Mouse (Mus musculus) embryonic facial prominence, embryonic 10.5 days (tissue): ENCODE results near the gene Ripk1. TPM values are rescaled to one million over a fixed set of nuclear protein-coding genes. Genes with fewer than 3 reads are reported as not detected.
A peak's percentile ranks its signal among the peaks of the same experiment; 100 is the strongest.
"Not testable (repeated sequence)": the region's sequence is repeated elsewhere in the genome, so short reads cannot be mapped to it uniquely, and the experiment has no call there.

Experiments
- DNase-seq: peaks from one replicate; pipeline ENCODE4 v3.0.0-alpha.2; 2017; ENCODE audit warnings: low spot score
- H3K27ac ChIP-seq: fragments of 300-500 bp; sonication (generic); replicated peaks from 2 replicates; pipeline ENCODE4 v1.5.1; 2016; ENCODE audit warnings: mild to moderate bottlenecking
- H3K27me3 ChIP-seq: fragments of 300-500 bp; sonication (generic); replicated peaks from 2 replicates; pipeline ENCODE4 v1.6.1; 2016; ENCODE audit warnings: low read depth, mild to moderate bottlenecking; ENCODE audit not compliant: poor library complexity, severe bottlenecking
- H3K36me3 ChIP-seq: fragments of 300-500 bp; sonication (generic); replicated peaks from 2 replicates; pipeline ENCODE4 v1.6.1; 2016; ENCODE audit warnings: mild to moderate bottlenecking, moderate library complexity
- H3K4me1 ChIP-seq: fragments of 300-500 bp; sonication (generic); 2 replicates; pipeline ENCODE4 v1.6.1; 2016
- H3K4me3 ChIP-seq: fragments of 300-500 bp; sonication (generic); 2 replicates; pipeline ENCODE4 v1.5.1; 2016; ENCODE audit warnings: mild to moderate bottlenecking, moderate library complexity
- H3K9me3 ChIP-seq: fragments of 300-500 bp; sonication (generic); 2 replicates; pipeline ENCODE4 v1.6.1; 2016; ENCODE audit warnings: mild to moderate bottlenecking
- WGBS: fragments of 180-500 bp; shearing (Covaris S2); methylation state at CpG from one replicate; pipeline ENCODE4 v1.1.7; 2016; 5-methylcytosine and 5-hydroxymethylcytosine counted together
- polyA plus RNA-seq: library from polyadenylated mRNA; unstranded; fragments of >200 nt; fragmentation: Nextera tagmentation; extraction: Ambion mirVana; gene quantifications from 2 replicates; pipeline ENCODE4 v1.2.1, GENCODE M21; 2016

The Ripk1 gene
- polyA plus RNA-seq, 1 experiment from 2014 or later = 8.6 TPM

DNA sequence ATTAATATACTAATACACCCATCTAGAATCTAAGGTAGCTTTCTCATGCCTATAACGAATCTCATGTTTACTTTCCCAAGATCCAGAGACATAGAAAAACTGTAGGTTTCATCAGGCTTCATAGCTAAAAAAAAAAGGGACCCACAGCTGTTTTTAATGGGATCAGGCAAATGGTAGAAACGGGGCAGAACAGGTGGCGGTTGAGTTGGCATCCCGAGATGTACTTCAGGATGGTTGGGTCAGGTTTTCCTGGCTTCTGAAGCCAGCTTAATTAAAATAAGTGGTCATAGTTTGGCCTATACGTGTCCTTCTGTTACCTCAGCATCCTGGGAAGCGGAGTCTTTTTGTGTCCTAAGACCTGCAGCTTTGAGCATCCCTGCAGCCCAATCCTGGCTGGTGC lies 69.7 kb downstream of the Ripk1 start:
- DNase-seq = no peak
- 89% methylated on average over 6 of the region's 6 CpGs for WGBS

DNA sequence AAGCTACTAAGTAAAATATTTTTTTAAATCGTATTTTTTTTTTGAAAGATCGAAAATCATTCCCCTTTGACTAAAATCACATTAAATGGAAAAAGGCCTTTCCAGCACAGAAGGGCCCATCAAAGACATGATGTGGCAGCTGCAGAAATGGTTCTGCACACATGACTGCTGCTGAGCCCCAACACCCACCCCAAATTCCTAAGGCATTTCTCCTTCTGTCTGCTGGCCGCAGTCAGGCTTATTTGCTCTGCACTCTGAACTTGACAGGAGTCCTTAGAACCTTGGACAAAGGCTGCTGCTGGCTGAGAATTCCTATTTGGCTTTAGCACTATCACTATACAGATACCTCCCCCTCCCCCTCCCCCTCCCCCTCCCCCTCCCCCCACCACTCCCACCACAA lies 70.7 kb downstream of the Ripk1 start:
- Histone ChIP-seq H3K9me3 (no peaks in the 10 kb centered on the region), H3K36me3 (peaks cover 12% of the 10 kb centered on the region), H3K4me3 (no peak overlapping the region), H3K27me3 (no peaks in the 10 kb centered on the region), H3K4me1 (peaks cover 50% of the 10 kb centered on the region), H3K27ac (no peak overlapping the region)
- 79% methylated on average over 3 of the region's 3 CpGs for WGBS
- DNase-seq = no peak

More for the DNA sequence above, 69.7 kb downstream of the Ripk1 start:
- Histone ChIP-seq H3K9me3 (no peaks in the 10 kb centered on the region), H3K4me3 (no peak overlapping the region), H3K36me3 (peaks cover 12% of the 10 kb centered on the region), H3K4me1 (peaks cover 40% of the 10 kb centered on the region), H3K27ac (no peak overlapping the region), H3K27me3 (no peaks in the 10 kb centered on the region)

DNA sequence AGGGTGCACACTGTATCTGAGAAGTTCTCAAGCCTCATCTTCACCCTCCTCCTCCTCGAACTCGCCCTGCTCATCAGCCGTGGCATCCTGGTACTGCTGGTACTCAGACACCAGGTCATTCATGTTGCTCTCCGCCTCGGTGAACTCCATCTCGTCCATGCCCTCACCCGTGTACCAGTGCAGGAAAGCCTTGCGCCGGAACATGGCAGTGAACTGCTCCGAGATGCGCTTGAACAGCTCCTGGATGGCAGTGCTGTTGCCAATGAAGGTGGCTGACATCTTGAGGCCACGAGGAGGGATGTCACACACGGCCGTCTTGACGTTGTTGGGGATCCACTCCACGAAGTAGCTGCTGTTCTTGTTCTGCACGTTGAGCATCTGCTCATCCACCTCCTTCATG lies 72.3 kb downstream of the Ripk1 start:
- not testable (repeated sequence) for H3K9me3 ChIP-seq, H3K4me3 ChIP-seq, DNase-seq, H3K27ac ChIP-seq
- Histone ChIP-seq H3K4me1 (peaks cover 53% of the 10 kb centered on the region), H3K36me3 (peaks cover 12% of the 10 kb centered on the region), H3K27me3 (peaks cover 16% of the 10 kb centered on the region)
- 94% methylated on average over 14 of the region's 17 CpGs for WGBS

DNA sequence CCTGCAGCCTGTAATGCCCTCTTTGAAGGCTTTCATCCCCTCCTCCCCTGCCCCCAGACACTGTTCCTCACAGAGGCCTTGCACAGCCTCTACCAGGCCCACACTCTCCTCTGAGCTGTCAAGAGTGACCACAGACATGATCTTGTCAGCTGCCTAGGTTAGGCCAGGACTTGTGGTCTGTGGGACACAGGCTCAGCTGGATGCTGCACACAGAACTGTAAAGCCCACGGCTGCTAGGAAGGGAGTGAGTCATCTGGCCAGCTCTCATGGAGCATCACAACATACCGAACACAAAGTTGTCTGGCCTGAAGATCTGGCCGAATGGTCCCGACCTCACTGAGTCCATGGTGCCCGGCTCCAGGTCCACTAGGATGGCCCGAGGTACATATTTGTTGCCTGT lies 73.7 kb downstream of the Ripk1 start:
- Histone ChIP-seq H3K36me3 (peaks cover 12% of the 10 kb centered on the region), H3K27me3 (peaks cover 25% of the 10 kb centered on the region), H3K4me1 (peaks cover 38% of the 10 kb centered on the region)
- H3K4me3 ChIP-seq, H3K9me3 ChIP-seq, DNase-seq, H3K27ac ChIP-seq: not testable (repeated sequence)
- 85% methylated on average over 6 of the region's 6 CpGs for WGBS

DNA sequence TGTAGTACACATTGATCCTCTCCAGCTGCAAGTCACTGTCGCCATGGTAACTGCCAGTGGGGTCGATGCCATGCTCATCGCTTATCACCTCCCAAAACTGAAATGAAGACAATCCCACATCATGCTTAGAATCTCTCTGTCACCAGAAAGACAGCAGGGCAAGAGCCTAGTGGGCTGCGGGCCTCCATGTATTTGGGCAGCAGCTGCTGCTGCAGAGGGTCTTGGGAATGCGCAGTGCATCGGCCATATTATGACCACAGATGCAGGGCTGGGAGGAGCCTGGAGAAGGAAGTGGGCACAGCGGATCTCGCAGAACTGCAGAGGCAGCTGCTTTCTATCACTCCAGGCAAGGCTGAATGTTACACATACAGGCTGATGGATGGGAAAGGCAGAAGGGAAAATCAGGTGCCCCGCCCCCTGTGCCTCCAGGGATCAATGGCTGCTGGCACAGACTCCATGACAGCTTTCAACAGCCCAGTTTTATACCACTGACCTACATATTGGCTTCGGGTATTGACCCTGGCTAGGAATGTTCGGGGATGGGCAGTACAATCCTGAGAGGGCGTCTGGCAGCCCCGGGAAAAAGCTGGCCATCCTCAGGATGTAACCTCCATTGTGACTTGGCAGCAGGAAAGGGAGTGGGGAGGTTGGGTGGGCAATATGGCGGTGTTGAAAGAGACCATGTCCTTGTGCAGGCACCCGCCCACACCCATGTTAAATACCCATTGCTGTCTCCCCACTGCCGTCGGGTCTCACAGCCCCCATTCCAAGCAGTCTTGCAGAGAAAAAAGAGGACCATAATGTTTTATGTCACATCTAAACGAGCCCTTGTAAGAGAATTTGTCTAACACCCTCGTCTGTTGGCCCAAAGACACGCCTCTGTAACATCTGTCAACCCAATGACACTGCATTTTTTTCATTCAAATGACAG lies 74.7 kb downstream of the Ripk1 start:
- Histone ChIP-seq H3K36me3 (peaks cover 12% of the 10 kb centered on the region), H3K27me3 (peaks cover 25% of the 10 kb centered on the region), H3K4me3 (peak overlapping the region; percentile 74), H3K4me1 (peaks cover 32% of the 10 kb centered on the region), H3K27ac (0 out of 2 replicates have a peak overlapping the region, but pooled peaks have one; percentile 35), H3K9me3 (no peaks in the 10 kb centered on the region)
- DNase-seq = peak; percentile 31
- 71% methylated on average over 20 of the region's 20 CpGs for WGBS

DNA sequence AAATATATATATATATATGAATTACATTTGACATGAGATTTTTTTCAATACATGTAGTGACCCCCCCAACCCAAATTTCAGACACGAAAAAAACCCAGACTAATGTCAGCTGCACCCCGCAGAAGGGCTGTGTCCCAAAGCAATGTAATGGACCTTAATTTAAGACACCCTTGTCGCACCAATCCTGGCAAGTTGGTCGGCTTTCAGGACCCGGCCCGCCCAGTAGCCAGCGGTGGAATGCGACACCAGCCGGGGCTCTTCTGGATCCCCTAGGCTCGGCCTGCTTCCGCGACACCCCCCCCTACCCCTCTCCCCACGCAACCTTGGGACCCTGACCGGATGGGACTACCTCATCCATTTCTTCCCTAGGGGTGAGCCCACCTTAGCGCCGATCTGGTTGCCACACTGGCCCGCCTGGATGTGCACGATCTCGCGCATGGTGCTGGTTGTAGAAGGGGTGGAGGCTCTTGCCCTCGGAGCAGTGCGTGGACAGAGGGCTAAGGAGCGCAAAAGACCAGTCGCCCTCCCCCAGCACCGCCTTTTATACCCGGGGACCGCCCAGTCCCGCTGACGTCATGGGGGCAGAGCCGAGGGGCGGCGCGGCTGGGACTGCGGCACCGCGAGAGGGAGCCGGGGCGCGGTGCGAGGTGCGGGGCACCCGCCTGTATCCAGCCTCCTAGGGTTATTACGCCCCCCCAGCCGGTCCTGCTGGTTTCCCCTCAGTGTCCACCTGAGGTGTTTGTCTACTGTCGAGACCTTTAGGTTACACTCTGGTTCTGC lies 75.5 kb downstream of the Ripk1 start, which contains the start of gene Tubb2a:
Tubb2a (minus strand) TSS at position 516 of the 780 bp plus-strand sequence.
- Histone ChIP-seq H3K4me3 (peak within 1 kb of the TSS; percentile 74), H3K4me1 (peaks cover 32% of the 10 kb centered on the region), H3K9me3 (no peaks in the 10 kb centered on the region), H3K27me3 (peaks cover 25% of the 10 kb centered on the region), H3K36me3 (peaks cover 12% of the 10 kb centered on the region), H3K27ac (peak within 1 kb of the TSS; percentile 80)
- WGBS = 2% methylated on average over 45 of the region's 45 CpGs
- peak; percentile 91 for DNase-seq

DNA sequence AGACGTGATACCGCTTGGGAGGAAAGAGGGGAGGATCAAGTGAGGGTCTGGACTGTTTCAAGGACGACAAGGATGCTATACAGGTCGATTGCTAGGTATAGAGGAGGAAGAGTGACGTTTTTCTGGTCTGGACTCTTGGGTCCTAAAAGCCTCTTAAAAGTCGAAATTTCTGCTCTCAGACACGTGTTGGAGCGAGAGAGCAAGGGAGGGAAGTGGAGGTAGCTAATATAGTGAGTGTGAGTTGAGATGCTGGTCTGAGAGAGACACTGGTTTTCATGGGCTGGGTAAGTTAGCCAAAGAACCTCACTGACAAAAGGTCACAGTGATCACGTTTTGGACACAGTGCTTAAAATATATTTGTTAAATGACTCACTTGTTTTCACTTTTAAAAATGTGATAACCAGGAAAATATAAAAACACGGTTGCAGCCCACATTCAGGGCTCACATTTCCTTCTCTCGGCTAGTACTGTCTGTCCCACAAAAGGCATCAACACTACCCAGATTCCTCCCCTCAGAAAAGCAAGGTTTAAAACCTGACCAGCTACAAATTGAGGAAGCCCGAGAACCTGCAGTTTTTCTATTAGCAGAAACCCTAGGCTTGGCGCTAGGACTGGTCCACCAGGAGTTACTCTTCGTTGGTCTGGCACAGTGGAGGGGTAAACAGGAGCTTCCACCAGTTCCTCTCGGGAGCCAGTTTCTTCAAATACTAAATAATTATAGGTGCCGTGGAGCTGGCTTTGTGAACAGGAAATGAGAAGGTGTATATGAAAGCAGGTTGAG lies 76.5 kb downstream of the Ripk1 start:
- no peak for DNase-seq
- Histone ChIP-seq H3K36me3 (peaks cover 12% of the 10 kb centered on the region), H3K9me3 (no peaks in the 10 kb centered on the region), H3K27ac (peak overlapping the region; percentile 80), H3K4me1 (peaks cover 28% of the 10 kb centered on the region), H3K4me3 (peak overlapping the region; percentile 74), H3K27me3 (peaks cover 25% of the 10 kb centered on the region)
- WGBS = 40% methylated on average over 16 of the region's 16 CpGs

DNA sequence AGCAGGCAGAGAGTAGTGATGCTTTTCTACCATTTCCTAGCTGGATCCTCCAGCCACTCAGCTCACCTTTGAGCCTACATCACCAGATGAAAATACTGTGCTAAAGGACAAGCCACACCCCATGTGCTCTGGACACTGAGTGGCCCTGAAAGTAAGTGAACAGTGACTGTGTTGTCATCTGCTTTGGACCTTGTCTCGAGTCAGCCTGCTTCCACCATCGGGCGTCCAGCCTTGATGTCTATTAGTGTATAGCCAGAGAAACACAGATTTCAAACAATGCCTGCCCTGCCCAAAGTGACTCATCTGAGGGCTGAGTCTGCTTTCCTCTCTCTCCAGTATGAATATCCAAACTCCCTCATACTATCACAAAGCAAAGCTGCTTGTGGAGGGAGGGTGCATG lies 77.6 kb downstream of the Ripk1 start:
- WGBS = 93% methylated on average over 3 of the region's 3 CpGs
- Histone ChIP-seq H3K27me3 (peaks cover 25% of the 10 kb centered on the region), H3K4me3 (no peak overlapping the region), H3K27ac (no peak overlapping the region), H3K4me1 (peaks cover 28% of the 10 kb centered on the region), H3K36me3 (peaks cover 10% of the 10 kb centered on the region), H3K9me3 (no peaks in the 10 kb centered on the region)
- DNase-seq = no peak

DNA sequence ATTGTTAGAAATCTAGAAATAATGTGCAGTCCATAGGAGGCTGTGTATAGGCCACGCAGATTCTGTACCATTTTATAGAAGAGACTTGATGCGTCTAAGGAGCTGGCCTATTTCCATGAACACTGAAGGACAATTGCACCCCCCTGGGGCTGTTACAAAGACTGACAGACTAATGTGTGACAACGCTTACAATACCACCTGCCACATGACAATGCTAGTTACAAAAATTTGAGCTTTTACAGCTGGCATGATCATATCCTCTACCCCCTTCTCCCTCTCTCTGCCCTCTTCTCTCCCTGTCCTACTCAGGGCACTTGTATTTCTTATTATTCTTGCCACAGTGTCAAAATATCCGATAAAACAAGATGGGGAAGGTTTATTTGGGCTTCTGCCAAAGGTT lies 79.8 kb downstream of the Ripk1 start:
- DNase-seq = no peak
- H3K4me1 ChIP-seq = peaks cover 17% of the 10 kb centered on the region
- no peaks in the 10 kb centered on the region for H3K36me3 ChIP-seq
- H3K27me3 ChIP-seq = peaks cover 25% of the 10 kb centered on the region
- WGBS = 85% methylated on average over 4 of the region's 4 CpGs
- H3K27ac ChIP-seq = no peak overlapping the region
- no peaks in the 10 kb centered on the region for H3K9me3 ChIP-seq
- H3K4me3 ChIP-seq = no peak overlapping the region

DNA sequence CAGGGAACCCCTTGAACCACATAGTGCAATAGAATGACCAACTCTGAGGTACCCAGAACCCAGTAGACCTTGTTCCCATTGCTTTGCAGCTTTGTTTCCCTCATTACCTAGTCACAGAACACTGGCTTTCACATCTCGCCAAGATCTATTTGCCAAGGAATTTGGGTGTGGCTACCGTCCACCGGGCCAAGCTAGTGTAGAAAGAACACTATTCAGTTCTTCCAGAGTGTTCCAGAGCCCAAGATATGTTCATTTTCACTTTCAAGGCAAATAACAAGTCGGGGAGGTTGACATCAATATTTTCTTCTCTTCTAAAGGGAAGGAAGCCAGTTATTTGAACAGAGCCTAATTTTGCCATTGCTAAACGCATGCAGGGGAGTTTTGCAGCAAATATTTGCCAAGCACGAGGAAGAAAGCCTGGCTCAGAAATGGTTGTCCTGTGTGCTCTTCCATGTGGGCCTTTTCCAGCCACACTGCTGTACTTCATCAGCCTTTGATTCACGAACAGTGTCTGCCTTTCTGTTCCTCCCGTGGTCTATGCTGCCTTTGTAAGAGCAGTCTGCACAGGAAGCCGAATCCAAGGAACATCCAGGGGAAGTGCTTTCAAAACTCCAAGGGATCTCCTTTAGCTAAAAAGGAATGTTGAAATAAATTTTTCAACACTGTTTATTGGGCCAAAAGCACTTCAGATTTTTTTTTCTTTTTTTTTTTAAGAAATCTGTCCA lies 82.0 kb downstream of the Ripk1 start:
- no peak overlapping the region for H3K4me3 ChIP-seq
- DNase-seq = no peak
- 74% methylated on average over 9 of the region's 9 CpGs for WGBS

More for the DNA sequence above, 82.0 kb downstream of the Ripk1 start:
- peaks cover 12% of the 10 kb centered on the region for H3K27me3 ChIP-seq
- peaks cover 24% of the 10 kb centered on the region for H3K4me1 ChIP-seq
- H3K9me3 ChIP-seq = no peaks in the 10 kb centered on the region
- H3K36me3 ChIP-seq = no peaks in the 10 kb centered on the region
- H3K27ac ChIP-seq = no peak overlapping the region
